In genomic region chr2:9875220-9875619, GRCm38 (mm10) we compare ENCODE assay signal across 11 mouse cellular contexts. TPM values are rescaled to one million over a fixed set of nuclear protein-coding genes. Genes with fewer than 3 reads are reported as not detected.
DNase-seq lines count a peak whose midpoint lies in the region; ATAC-seq lines count a peak whose summit lies in the region.
"Had no signal": no experiment of that assay in that cellular context is flagged by ENCODE, and none has a peak within 500 bp of the region (broad histone marks: within the 10 kb centered on the region; RNA-seq: fewer than 3 reads in every experiment).

No protein-coding gene starts in this region.

- peaks cover 68% of the 10 kb centered on the region for H3K27me3 ChIP-seq in kidney, embryonic 14.5 days (ENCODE audit: control insufficient read depth, insufficient read depth, low read length)
- peaks cover 69% of the 10 kb centered on the region for H3K27me3 ChIP-seq in embryonic facial prominence, embryonic 14.5 days (replicated peaks; ENCODE audit: control insufficient read depth, insufficient read depth, low read length)
- peaks cover 98% of the 10 kb centered on the region for H3K27me3 ChIP-seq in limb, embryonic 12.5 days

- peak overlapping the region; percentile 61 for H3K27ac ChIP-seq in kidney, embryonic 14.5 days (ENCODE audit: low read depth, low read length)
- H3K27ac ChIP-seq in embryonic facial prominence, embryonic 14.5 days (replicated peaks; ENCODE audit: low read depth, low read length): no peak overlapping the region
- no peak overlapping the region for H3K27ac ChIP-seq in limb, embryonic 12.5 days

- no peak for ATAC-seq in kidney, embryonic 14.5 days (ENCODE audit: low FRiP score, low TSS enrichment)
- no peak for ATAC-seq in embryonic facial prominence, embryonic 14.5 days (ENCODE audit: low read depth)
- no peak for ATAC-seq in limb, embryonic 12.5 days (ENCODE audit: insufficient number of reproducible peaks, insufficient read depth, low FRiP score, low TSS enrichment, low read depth)

- H3K36me3 ChIP-seq in kidney, embryonic 14.5 days (ENCODE audit: control insufficient read depth, insufficient read depth, low read length): peaks cover 8% of the 10 kb centered on the region; the same call in 1 of the 2 replicates
- H3K36me3 ChIP-seq in embryonic facial prominence, embryonic 14.5 days (ENCODE audit: control insufficient read depth, insufficient read depth, low read length): no peaks in the 10 kb centered on the region
- H3K36me3 ChIP-seq in limb, embryonic 12.5 days: no peaks in the 10 kb centered on the region

- peak overlapping the region; percentile 42 for H3K4me3 ChIP-seq in kidney, embryonic 14.5 days (ENCODE audit: low read length)
- H3K4me3 ChIP-seq in embryonic facial prominence, embryonic 14.5 days (ENCODE audit: low read depth, low read length): peak overlapping the region; percentile 48
- H3K4me3 ChIP-seq in limb, embryonic 12.5 days (replicated peaks): no peak overlapping the region

- H3K4me2 ChIP-seq in kidney, embryonic 14.5 days (replicated peaks; ENCODE audit: low read depth, low read length): peak overlapping the region; percentile 45; the same call in 1 of the 2 replicates
- H3K4me2 ChIP-seq in embryonic facial prominence, embryonic 14.5 days (ENCODE audit: low read depth, low read length): peak overlapping the region; percentile 77
- H3K4me2 ChIP-seq in limb, embryonic 12.5 days: peak overlapping the region; percentile 28

- 8% methylated on average over 4 of the region's 4 CpGs for WGBS in kidney, embryonic 14.5 days
- 13% methylated on average over 4 of the region's 4 CpGs for WGBS in embryonic facial prominence, embryonic 14.5 days
- 2% methylated on average over 4 of the region's 4 CpGs for WGBS in limb, embryonic 12.5 days

- 0 out of 2 replicates have a peak, but pooled peaks cover 4% of the 10 kb centered on the region for H3K4me1 ChIP-seq in kidney, embryonic 14.5 days (ENCODE audit: control insufficient read depth, insufficient read depth, low read length)
- H3K4me1 ChIP-seq in embryonic facial prominence, embryonic 14.5 days (ENCODE audit: control insufficient read depth, insufficient read depth, low read length): 0 out of 2 replicates have a peak, but pooled peaks cover 7% of the 10 kb centered on the region
- peaks cover 40% of the 10 kb centered on the region for H3K4me1 ChIP-seq in limb, embryonic 12.5 days (replicated peaks)

- H3K9ac ChIP-seq in kidney, embryonic 14.5 days (ENCODE audit: low read depth, low read length): peak overlapping the region; percentile 64
- peak overlapping the region; percentile 45; the same call in 1 of the 2 replicates for H3K9ac ChIP-seq in embryonic facial prominence, embryonic 14.5 days (ENCODE audit: low read depth, low read length)
- no peak overlapping the region for H3K9ac ChIP-seq in limb, embryonic 12.5 days (replicated peaks)

- DNase-seq in kidney, adult 11 months: no peak
- DNase-seq in embryonic facial prominence, embryonic 14.5 days (ENCODE audit: low spot score): no peak
- DNase-seq in neural tube, embryonic 10.5 days (ENCODE audit: extremely low spot score, low spot score): peak; percentile 47
- no peak for DNase-seq in T-cell, adult 2 months (ENCODE audit: low spot score)
- no peak for DNase-seq in cerebellum, adult 11 months
- DNase-seq: adrenal gland, adult 2 months; cerebellum, adult 18-20 months; kidney, adult 8-10 months; left cerebral cortex, postnatal 4 days had no signal

- H3K9me3 ChIP-seq in kidney, embryonic 14.5 days (ENCODE audit: control insufficient read depth, low read length): no peaks in the 10 kb centered on the region
- no peaks in the 10 kb centered on the region for H3K9me3 ChIP-seq in embryonic facial prominence, embryonic 14.5 days (ENCODE audit: control insufficient read depth, low read length)
- H3K9me3 ChIP-seq in limb, embryonic 12.5 days: no peaks in the 10 kb centered on the region

RNA-seq across cellular contexts. Expression of gene 4930412O13Rik, which starts 5.8 kb away (rescaled TPM):
- 3.7 and 4.4 TPM in 2 replicates for polyA plus RNA-seq in kidney, embryonic 14.5 days (2014; fragmentation: Nextera tagmentation; extraction: Ambion mirVana)
- 0.29 and 0.34 TPM in 2 replicates for polyA plus RNA-seq in embryonic facial prominence, embryonic 14.5 days (2014; fragmentation: Nextera tagmentation; extraction: Ambion mirVana)
- 0.35 TPM in 1 of 2 replicates, not detected in the other for polyA plus RNA-seq in limb, embryonic 12.5 days (2016; fragmentation: Nextera tagmentation; extraction: Ambion mirVana)

RNA-seq across cellular contexts. Expression of gene 9230102O04Rik, which starts 14.1 kb away (rescaled TPM):
- 5.0 and 6.4 TPM in 2 replicates for polyA plus RNA-seq in kidney, embryonic 14.5 days (2014; fragmentation: Nextera tagmentation; extraction: Ambion mirVana)
- 0.97 TPM in 1 of 2 replicates, not detected in the other for polyA plus RNA-seq in embryonic facial prominence, embryonic 14.5 days (2014; fragmentation: Nextera tagmentation; extraction: Ambion mirVana)
- polyA plus RNA-seq in limb, embryonic 12.5 days (2016; fragmentation: Nextera tagmentation; extraction: Ambion mirVana): 0.55 TPM in 1 of 2 replicates, not detected in the other
- polyA plus RNA-seq: adrenal gland, adult 2 months had no signal

RNA-seq across cellular contexts. Expression of gene Gata3, which starts 14.6 kb away (rescaled TPM):
- 59.7 and 87.4 TPM in 2 replicates for polyA plus RNA-seq in kidney, embryonic 14.5 days (2014; fragmentation: Nextera tagmentation; extraction: Ambion mirVana)
- 15.7 and 23.1 TPM in 2 replicates for polyA plus RNA-seq in embryonic facial prominence, embryonic 14.5 days (2014; fragmentation: Nextera tagmentation; extraction: Ambion mirVana)
- 4.2 and 5.0 TPM in 2 replicates for polyA plus RNA-seq in limb, embryonic 12.5 days (2016; fragmentation: Nextera tagmentation; extraction: Ambion mirVana)
